Mouse (Mus musculus): ENCODE data around the gene Apof.

DNA sequence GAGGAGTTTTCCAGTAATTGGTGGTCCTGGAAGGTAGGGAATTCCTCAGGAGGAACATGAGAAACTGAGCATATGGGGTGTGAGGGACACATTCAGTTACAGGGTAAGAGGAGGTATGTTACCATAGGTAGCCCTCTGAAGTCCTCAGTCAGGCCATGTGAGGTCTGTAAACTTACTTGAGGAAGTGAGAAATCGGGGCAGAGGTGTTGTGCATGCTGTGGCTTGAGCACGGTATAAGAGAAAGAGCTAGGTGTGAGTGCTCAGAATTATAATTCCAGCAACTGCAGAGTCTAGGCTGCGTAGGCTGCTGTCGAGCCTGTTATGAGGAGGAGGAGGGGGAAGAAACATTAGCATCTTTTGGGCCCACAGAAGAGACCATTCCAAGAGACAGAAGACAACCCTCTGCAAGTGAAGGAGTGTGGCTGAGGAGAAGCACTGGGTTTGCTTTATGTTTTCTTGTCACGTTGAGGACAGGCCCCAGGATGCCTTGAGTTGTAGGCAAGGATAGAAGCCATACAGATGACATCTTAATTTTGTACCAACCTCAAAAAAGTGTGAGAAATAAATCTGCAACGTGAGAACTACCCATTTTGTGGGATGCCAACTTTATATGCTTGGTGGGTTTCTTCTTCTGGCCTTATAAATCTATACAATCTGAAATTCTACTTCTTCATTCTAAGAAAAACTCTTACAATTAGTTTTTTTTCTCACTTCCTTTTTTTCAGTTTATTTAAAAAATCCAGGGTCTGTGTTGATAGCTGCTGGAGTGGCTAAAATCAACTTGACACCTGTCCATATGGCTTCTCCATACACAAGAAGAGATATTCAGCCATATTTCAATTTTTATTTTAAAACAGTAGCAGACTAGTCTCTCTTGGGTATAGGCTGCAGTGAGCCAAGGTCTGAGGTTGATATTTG is 4.8 kb upstream of the Apof start:
- no peak for TF ChIP-seq CTCF (IDR thresholded peaks at IDR 0.05; ENCODE audit: borderline replicate concordance, insufficient read depth, low read length)
- no peak for TF ChIP-seq POLR2A (IDR thresholded peaks at IDR 0.05; ENCODE audit: low read depth, low read length)

All from embryonic fibroblast, embryonic 13.5 days (primary cell).